Comparison of ENCODE assay signal across 9 mouse cellular contexts in genomic region chr12:103371711-103372110, GRCm38 (mm10). TPM values are rescaled to one million over a fixed set of nuclear protein-coding genes. Genes with fewer than 3 reads are reported as not detected.
DNase-seq lines count a peak whose midpoint lies in the region; ATAC-seq lines count a peak whose summit lies in the region.
"Had no signal": no experiment of that assay in that cellular context is flagged by ENCODE, and none has a peak within 500 bp of the region (broad histone marks: within the 10 kb centered on the region; RNA-seq: fewer than 3 reads in every experiment).

No protein-coding gene starts in this region.

- ATAC-seq in kidney, embryonic 14.5 days (ENCODE audit: low FRiP score, low TSS enrichment): no peak

- no peaks in the 10 kb centered on the region; the same call in 1 of the 2 replicates for H3K27me3 ChIP-seq in kidney, embryonic 14.5 days (ENCODE audit: control insufficient read depth, insufficient read depth, low read length)

- 32% methylated on average over 6 of the region's 6 CpGs for WGBS in kidney, embryonic 14.5 days

- no peak overlapping the region for H3K4me2 ChIP-seq in kidney, embryonic 14.5 days (replicated peaks; ENCODE audit: low read depth, low read length)

- DNase-seq in kidney, adult 11 months: peak; percentile 37
- DNase-seq in CD4-positive, CD25-positive, alpha-beta regulatory T cell, adult 2 months (ENCODE audit: low read depth, low spot score): peak; percentile 74
- DNase-seq in T-cell, adult 2 months (ENCODE audit: low spot score): peak; percentile 49
- DNase-seq in embryo, embryonic 10 days (ENCODE audit: low spot score): peak; percentile 70
- DNase-seq in kidney, postnatal 4 days: peak; percentile 68 to 71
- peak; percentile 45 for DNase-seq in retina, postnatal 7 days (ENCODE audit: low read depth, low spot score)
- no peak for DNase-seq in yolk sac, embryonic 10.5 days (ENCODE audit: low spot score)

- H3K27ac ChIP-seq in kidney, embryonic 14.5 days (ENCODE audit: low read depth, low read length): no peak overlapping the region
- H3K27ac ChIP-seq: macrophage had no signal

- no peak overlapping the region for H3K4me3 ChIP-seq in kidney, embryonic 14.5 days (ENCODE audit: low read length)

- H3K4me1 ChIP-seq in kidney, embryonic 14.5 days (ENCODE audit: control insufficient read depth, insufficient read depth, low read length): 0 out of 2 replicates have a peak, but pooled peaks cover 4% of the 10 kb centered on the region

- no peaks in the 10 kb centered on the region for H3K9me3 ChIP-seq in kidney, embryonic 14.5 days (ENCODE audit: control insufficient read depth, low read length)

- no peaks in the 10 kb centered on the region for H3K36me3 ChIP-seq in kidney, embryonic 14.5 days (ENCODE audit: control insufficient read depth, insufficient read depth, low read length)

- H3K9ac ChIP-seq in kidney, embryonic 14.5 days (ENCODE audit: low read depth, low read length): no peak overlapping the region

RNA-seq across cellular contexts. Expression of gene Asb2, which starts 15.9 kb away (rescaled TPM):
- polyA plus RNA-seq in kidney, embryonic 14.5 days (2014; fragmentation: Nextera tagmentation; extraction: Ambion mirVana): 1.0 and 1.2 TPM in 2 replicates

RNA-seq across cellular contexts. Expression of gene Otub2, which starts 16.8 kb away (rescaled TPM):
- polyA plus RNA-seq in kidney, embryonic 14.5 days (2014; fragmentation: Nextera tagmentation; extraction: Ambion mirVana): 6.0 and 6.1 TPM in 2 replicates

RNA-seq across cellular contexts. Expression of gene 9330161L09Rik, which starts 35.9 kb away (rescaled TPM):
- polyA plus RNA-seq in kidney, embryonic 14.5 days (2014; fragmentation: Nextera tagmentation; extraction: Ambion mirVana): 0.22 and 0.26 TPM in 2 replicates
- polyA plus RNA-seq: macrophage had no signal

RNA-seq across cellular contexts. Expression of gene Ddx24, which starts 53.9 kb away (rescaled TPM):
- polyA plus RNA-seq in kidney, embryonic 14.5 days (2014; fragmentation: Nextera tagmentation; extraction: Ambion mirVana): 73.9 and 93.9 TPM in 2 replicates
